Mouse (Mus musculus) c-Kit-positive CD71-positive TER-119-negative erythroid progenitor cells, embryonic 14.5 days (primary cell): Measurements from ENCODE around the gene Rabgap1l.

ENCODE experiments used
- DNase-seq: peaks from one replicate; pipeline ENCODE4 v3.0.0-alpha.2; 2013; ENCODE audit warnings: low read depth

Gene Rabgap1l

GRCm38 (mm10) chr1:160238852-160239443 is 554.1 kb downstream of the Rabgap1l start:
- DNase-seq: no peak

- no peak for DNase-seq
Measured at GRCm38 (mm10) chr1:160237981-160238380, 555.0 kb downstream of the Rabgap1l start.

GRCm38 (mm10) chr1:160233921-160234320 is 559.1 kb downstream of the Rabgap1l start:
- DNase-seq: no peak

- DNase-seq: no peak
Measured at GRCm38 (mm10) chr1:160232113-160232512, 560.9 kb downstream of the Rabgap1l start.

- peak; percentile 54 for DNase-seq
Measured at GRCm38 (mm10) chr1:160231013-160231412, 562.0 kb downstream of the Rabgap1l start.

GRCm38 (mm10) chr1:160227850-160228249 is 565.2 kb downstream of the Rabgap1l start:
- no peak for DNase-seq

GRCm38 (mm10) chr1:160227196-160227595 is 565.8 kb downstream of the Rabgap1l start:
- DNase-seq: no peak

GRCm38 (mm10) chr1:160224093-160224492 is 568.9 kb downstream of the Rabgap1l start:
- no peak for DNase-seq

GRCm38 (mm10) chr1:160217898-160218297 is 575.1 kb downstream of the Rabgap1l start:
- no peak for DNase-seq

- DNase-seq: no peak
Measured at GRCm38 (mm10) chr1:160214171-160214570, 578.8 kb downstream of the Rabgap1l start.

- peak; percentile 97 for DNase-seq
Measured at GRCm38 (mm10) chr1:160212703-160213669, 580.0 kb downstream of the Rabgap1l start, which contains the start of gene Cacybp. TSS of gene Cacybp (minus strand) at chr1:160212875.

GRCm38 (mm10) chr1:160212123-160212691 is 580.8 kb downstream of the Rabgap1l start:
- no peak for DNase-seq

- DNase-seq: no peak
Measured at GRCm38 (mm10) chr1:160211597-160212122, 581.4 kb downstream of the Rabgap1l start.

- DNase-seq: no peak
Measured at GRCm38 (mm10) chr1:160210566-160210965, 582.4 kb downstream of the Rabgap1l start.

GRCm38 (mm10) chr1:160209844-160210243 is 583.2 kb downstream of the Rabgap1l start:
- DNase-seq: no peak

- no peak for DNase-seq
Measured at GRCm38 (mm10) chr1:160205486-160205885, 587.5 kb downstream of the Rabgap1l start.

GRCm38 (mm10) chr1:160195337-160195663 is 597.7 kb downstream of the Rabgap1l start:
- DNase-seq: no peak

- DNase-seq: peak; percentile 99
Measured at GRCm38 (mm10) chr1:160194529-160195336, 598.3 kb downstream of the Rabgap1l start, which contains the start of gene Mrps14. TSS of gene Mrps14 (plus strand) at chr1:160195215.

GRCm38 (mm10) chr1:160184506-160184905 is 608.5 kb downstream of the Rabgap1l start:
- no peak for DNase-seq

- DNase-seq: no peak
Measured at GRCm38 (mm10) chr1:160181216-160181615, 611.8 kb downstream of the Rabgap1l start.

GRCm38 (mm10) chr1:160176903-160177302 is 616.1 kb downstream of the Rabgap1l start:
- DNase-seq: no peak
